Mouse (Mus musculus): ENCODE results near the gene Ramp2. TPM values are rescaled to one million over a fixed set of nuclear protein-coding genes. Genes with fewer than 3 reads are reported as not detected.

Gene Ramp2
- polyA plus RNA-seq, 1 experiment from 2014 or later, result 312 TPM

DNA sequence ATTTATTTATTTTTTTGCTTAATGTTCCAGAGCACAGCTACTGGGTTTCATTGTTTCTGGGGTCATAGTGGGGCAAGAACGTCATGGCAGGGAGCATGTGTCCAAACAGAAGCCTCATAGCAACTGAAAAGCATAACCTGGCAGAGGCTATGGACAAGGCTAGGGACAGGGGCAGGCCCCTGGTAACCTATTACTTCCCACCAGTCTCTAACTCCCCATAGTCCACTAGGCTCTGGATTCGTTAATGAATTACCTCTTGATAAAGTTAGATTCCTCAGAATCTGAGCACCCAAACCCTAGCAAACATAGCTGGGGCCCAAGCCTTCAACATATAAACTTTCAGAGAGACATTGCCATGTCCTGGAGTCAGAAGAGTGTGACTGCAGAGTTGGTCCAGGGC, 5.2 kb downstream of the Ramp2 start:
- H3K36me3 ChIP-seq (ENCODE audit: control insufficient read depth, insufficient read depth, low read length), result no peaks in the 10 kb centered on the region
- ATAC-seq (ENCODE audit: low read depth), result no peak
- 68% methylated on average over 2 of the region's 2 CpGs for WGBS
- H3K4me1 ChIP-seq (replicated peaks; ENCODE audit: control insufficient read depth, insufficient read depth, low read length), result peaks cover 18% of the 10 kb centered on the region
- H3K27me3 ChIP-seq (ENCODE audit: control insufficient read depth, insufficient read depth, low read depth, low read length), result peaks cover 5% of the 10 kb centered on the region; the same call in 1 of the 2 replicates
- no peak overlapping the region for H3K4me3 ChIP-seq (ENCODE audit: low read length)
- H3K27ac ChIP-seq (ENCODE audit: low read length), result no peak overlapping the region
- H3K9ac ChIP-seq (ENCODE audit: low read length), result no peak overlapping the region
- no peaks in the 10 kb centered on the region for H3K9me3 ChIP-seq (ENCODE audit: control insufficient read depth, low read length)
- no peak overlapping the region for H3K4me2 ChIP-seq (ENCODE audit: low read depth, low read length)

DNA sequence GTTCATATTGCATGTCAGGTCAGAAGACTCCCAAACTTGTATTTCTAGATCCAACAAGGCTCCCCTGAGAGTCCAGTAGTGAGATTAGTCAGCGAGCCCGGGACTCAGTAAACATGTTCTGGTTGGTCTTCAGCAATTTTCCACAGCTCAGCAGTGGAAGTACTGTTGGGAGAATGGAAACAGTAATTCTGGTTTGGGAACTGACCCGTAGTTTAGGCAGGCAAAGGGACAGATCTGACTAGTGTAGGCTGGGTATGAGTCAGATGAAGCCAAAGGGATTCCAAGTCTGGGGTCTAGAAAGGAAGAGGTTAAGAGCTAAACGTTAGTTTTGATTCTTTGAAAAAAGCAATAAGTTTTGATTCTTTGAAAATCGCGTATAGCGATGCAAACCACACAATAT, 7.1 kb downstream of the Ramp2 start:
- Histone ChIP-seq H3K9me3 (ENCODE audit: control insufficient read depth, low read length) (no peaks in the 10 kb centered on the region), H3K4me1 (replicated peaks; ENCODE audit: control insufficient read depth, insufficient read depth, low read length) (peaks cover 15% of the 10 kb centered on the region), H3K4me3 (ENCODE audit: low read length) (peak overlapping the region; percentile 75), H3K4me2 (ENCODE audit: low read depth, low read length) (peak overlapping the region; percentile 84), H3K27ac (ENCODE audit: low read length) (peak overlapping the region; percentile 93), H3K27me3 (ENCODE audit: control insufficient read depth, insufficient read depth, low read depth, low read length) (no peaks in the 10 kb centered on the region; the same call in 1 of the 2 replicates), H3K9ac (ENCODE audit: low read length) (peak overlapping the region; percentile 96), H3K36me3 (ENCODE audit: control insufficient read depth, insufficient read depth, low read length) (peaks cover 4% of the 10 kb centered on the region; the same call in 1 of the 2 replicates)
- WGBS, result 4% methylated on average over 7 of the region's 7 CpGs
- ATAC-seq (ENCODE audit: low read depth), result 0 out of 2 replicates have a peak, but pooled peaks have one; percentile 10

DNA sequence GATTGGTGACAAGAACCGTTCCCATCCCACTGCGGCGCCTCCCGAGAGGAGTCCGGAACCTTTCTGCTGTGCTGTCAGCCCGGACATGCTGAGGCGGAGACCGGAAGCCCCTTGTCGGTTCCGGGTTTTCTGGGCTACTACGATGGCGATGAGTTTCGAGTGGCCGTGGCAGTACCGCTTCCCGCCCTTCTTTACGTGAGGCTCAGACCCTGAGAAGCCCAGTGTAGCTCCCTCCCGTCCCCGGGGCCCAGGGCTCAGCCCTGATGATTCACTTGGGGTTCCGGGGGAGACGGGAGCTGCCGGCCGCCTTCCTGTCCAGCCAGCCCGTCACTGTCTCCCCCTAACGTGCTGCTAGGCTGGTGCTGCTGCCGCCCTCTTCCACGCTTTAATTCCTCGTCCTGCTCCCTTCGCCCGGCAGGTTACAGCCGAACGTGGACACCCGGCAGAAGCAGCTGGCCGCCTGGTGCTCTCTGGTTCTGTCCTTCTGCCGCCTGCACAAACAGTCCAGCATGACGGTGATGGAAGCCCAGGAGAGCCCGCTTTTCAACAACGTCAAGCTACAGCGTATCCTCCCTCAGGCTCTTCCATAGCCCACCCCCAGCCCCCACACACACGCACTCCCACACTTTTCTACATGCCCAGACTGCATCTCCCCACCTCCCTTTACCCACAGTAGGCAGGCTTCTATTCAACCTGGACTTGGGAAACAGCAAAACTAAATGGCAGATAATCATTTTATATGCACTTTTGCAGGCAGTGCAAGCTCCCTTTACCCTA, 8.0 kb downstream of the Ramp2 start, which contains the start of gene Vps25:
Gene Vps25, plus strand, starts transcription at position 95 of the 777 bp plus-strand sequence.
- Histone ChIP-seq H3K9ac (ENCODE audit: low read length) (peak within 1 kb of the TSS; percentile 96), H3K4me1 (replicated peaks; ENCODE audit: control insufficient read depth, insufficient read depth, low read length) (peaks cover 15% of the 10 kb centered on the region), H3K4me3 (ENCODE audit: low read length) (peak within 1 kb of the TSS; percentile 75), H3K27me3 (ENCODE audit: control insufficient read depth, insufficient read depth, low read depth, low read length) (no peaks in the 10 kb centered on the region), H3K9me3 (ENCODE audit: control insufficient read depth, low read length) (no peaks in the 10 kb centered on the region), H3K36me3 (ENCODE audit: control insufficient read depth, insufficient read depth, low read length) (peaks cover 4% of the 10 kb centered on the region), H3K27ac (ENCODE audit: low read length) (peak within 1 kb of the TSS; percentile 93), H3K4me2 (ENCODE audit: low read depth, low read length) (peak within 1 kb of the TSS; percentile 84)
- ATAC-seq (ENCODE audit: low read depth), result peak; percentile 89
- WGBS, result 0% methylated on average over 40 of the region's 40 CpGs

DNA sequence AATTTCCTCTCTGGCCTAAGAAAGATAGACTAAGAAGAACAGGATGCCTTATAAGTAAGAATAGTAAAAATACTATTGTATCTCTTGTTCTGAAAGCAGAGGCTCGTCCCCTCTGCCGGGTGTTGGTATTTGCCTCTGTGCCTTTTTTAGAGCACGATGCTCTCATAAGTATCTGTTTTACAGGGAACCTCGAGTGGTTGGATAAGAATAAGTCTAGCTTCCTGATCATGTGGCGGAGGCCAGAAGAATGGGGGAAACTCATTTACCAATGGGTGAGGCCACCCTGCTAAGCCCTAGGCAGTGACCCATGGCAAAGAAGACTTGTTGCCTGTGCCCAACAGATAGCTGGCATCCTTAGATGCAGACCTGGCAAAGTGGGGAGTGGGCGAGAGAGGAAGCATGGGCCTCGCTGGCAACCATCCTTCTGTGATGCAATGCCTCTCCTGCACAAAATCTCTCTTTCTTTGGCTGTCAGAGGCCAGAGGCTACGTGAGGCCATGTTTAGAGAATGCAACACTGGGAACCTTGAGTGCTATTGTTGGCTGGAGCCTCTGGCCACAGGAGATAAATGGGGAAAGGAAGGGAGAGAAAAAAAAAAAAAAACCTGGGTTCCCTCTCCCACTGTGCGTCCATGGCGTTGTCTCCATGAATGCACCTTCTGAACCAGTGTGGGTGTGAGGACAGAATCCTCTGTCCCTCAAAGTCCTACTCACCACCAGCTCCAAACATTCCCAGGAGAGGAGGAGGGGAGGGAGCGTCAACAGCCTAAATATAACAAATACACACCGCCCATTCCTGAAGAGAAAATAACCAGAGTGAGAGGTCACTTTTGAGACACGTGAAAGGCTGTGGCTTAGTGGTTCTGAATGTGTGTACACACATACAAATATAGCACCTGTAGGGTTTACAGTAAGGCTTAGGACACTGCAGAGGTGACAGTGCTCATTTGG, 10.3 kb downstream of the Ramp2 start:
- WGBS, result 80% methylated on average over 13 of the region's 13 CpGs
- H3K4me1 ChIP-seq (replicated peaks; ENCODE audit: control insufficient read depth, insufficient read depth, low read length), result peaks cover 28% of the 10 kb centered on the region

DNA sequence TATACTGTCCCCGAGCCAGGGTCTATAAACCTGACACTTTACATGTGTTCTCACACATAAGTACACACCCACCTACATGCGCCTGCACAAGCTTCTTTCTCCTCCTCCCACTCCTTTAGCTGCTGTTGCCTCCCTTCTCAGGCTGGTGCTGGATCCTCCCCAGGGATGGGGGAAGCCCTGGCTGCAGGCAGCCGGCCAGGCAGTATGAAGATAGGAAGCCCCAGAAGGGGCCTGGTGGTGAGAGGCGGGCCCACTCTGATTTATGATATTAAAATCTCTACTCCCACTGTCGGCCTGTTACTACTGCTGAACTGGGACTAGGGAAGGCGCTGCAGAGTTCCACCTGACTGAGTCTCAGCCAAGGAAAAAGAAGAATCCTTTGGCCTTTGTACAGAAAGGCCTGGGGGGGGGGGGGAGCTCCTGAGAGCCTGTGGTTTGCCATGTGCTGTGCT, 13.5 kb downstream of the Ramp2 start:
- peak overlapping the region; percentile 97 for H3K4me2 ChIP-seq (ENCODE audit: low read depth, low read length)
- H3K4me1 ChIP-seq (replicated peaks; ENCODE audit: control insufficient read depth, insufficient read depth, low read length), result peaks cover 32% of the 10 kb centered on the region
- peak overlapping the region; percentile 76 for H3K27ac ChIP-seq (ENCODE audit: low read length)
- H3K4me3 ChIP-seq (ENCODE audit: low read length), result peak overlapping the region; percentile 54
- H3K27me3 ChIP-seq (ENCODE audit: control insufficient read depth, insufficient read depth, low read depth, low read length), result peaks cover 25% of the 10 kb centered on the region
- peak; percentile 37 for ATAC-seq (ENCODE audit: low read depth)
- peaks cover 6% of the 10 kb centered on the region for H3K36me3 ChIP-seq (ENCODE audit: control insufficient read depth, insufficient read depth, low read length)
- 31% methylated on average over 6 of the region's 6 CpGs for WGBS
- H3K9me3 ChIP-seq (ENCODE audit: control insufficient read depth, low read length), result no peaks in the 10 kb centered on the region
- peak overlapping the region; percentile 77; the same call in 1 of the 2 replicates for H3K9ac ChIP-seq (ENCODE audit: low read length)

More for the DNA sequence above, 10.3 kb downstream of the Ramp2 start:
- Histone ChIP-seq H3K4me3 (ENCODE audit: low read length) (no peak overlapping the region), H3K9me3 (ENCODE audit: control insufficient read depth, low read length) (no peaks in the 10 kb centered on the region), H3K27me3 (ENCODE audit: control insufficient read depth, insufficient read depth, low read depth, low read length) (no peaks in the 10 kb centered on the region), H3K36me3 (ENCODE audit: control insufficient read depth, insufficient read depth, low read length) (peaks cover 6% of the 10 kb centered on the region), H3K9ac (ENCODE audit: low read length) (no peak overlapping the region), H3K4me2 (ENCODE audit: low read depth, low read length) (no peak overlapping the region), H3K27ac (ENCODE audit: low read length) (no peak overlapping the region)
- no peak for ATAC-seq (ENCODE audit: low read depth)

DNA sequence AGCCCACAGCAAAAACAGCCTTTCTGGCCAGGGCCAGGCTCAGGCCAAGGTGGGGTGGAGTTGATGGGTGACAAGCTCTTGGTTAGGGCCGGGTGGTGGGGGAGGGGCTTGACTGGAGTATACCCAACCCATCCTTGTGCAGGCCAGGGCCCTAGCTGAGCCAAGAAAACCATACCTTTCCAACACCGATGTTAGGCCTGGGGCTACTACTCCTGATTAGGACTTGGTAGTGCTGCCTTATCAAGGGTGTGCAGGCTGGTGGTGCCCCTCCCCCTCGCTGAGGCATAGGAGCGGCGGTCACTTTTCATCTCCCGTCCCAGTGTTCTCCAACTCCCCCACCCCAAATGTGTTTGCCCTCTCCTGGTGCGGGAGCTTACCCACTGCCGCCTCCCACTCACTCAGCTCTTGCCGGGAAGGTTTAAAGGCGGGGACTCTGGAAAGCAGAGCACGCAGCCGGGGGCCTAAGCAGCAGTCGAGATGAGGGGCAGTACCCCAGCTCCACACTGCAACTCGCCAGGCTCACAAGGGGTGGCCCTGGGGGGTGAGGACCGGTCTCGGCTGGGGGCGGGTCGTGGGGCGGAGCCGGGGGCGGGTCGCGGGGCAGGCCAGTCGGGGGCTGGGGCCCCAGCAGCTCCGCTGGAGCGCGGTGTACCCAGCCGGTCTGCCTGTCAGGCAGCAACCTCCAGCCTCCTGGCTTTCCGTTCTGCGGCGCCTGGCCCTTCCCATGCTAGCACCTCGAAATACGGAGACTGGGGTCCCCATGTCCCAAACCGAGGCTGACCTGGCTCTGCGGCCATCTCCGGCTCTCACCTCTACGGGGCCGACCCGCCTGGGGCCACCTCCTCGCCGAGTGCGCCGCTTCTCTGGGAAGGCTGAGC, 14.4 kb downstream of the Ramp2 start, which contains the start of gene Wnk4:
Gene Wnk4, plus strand, starts transcription at position 620 of the 878 bp plus-strand sequence.
- H3K27ac ChIP-seq (ENCODE audit: low read length), result peak within 1 kb of the TSS; percentile 76
- peak within 1 kb of the TSS; percentile 54 for H3K4me3 ChIP-seq (ENCODE audit: low read length)
- peaks cover 32% of the 10 kb centered on the region for H3K4me1 ChIP-seq (replicated peaks; ENCODE audit: control insufficient read depth, insufficient read depth, low read length)
- peaks cover 30% of the 10 kb centered on the region for H3K27me3 ChIP-seq (ENCODE audit: control insufficient read depth, insufficient read depth, low read depth, low read length)
- no peaks in the 10 kb centered on the region for H3K9me3 ChIP-seq (ENCODE audit: control insufficient read depth, low read length)
- H3K4me2 ChIP-seq (ENCODE audit: low read depth, low read length), result peak within 1 kb of the TSS; percentile 97
- H3K36me3 ChIP-seq (ENCODE audit: control insufficient read depth, insufficient read depth, low read length), result peaks cover 6% of the 10 kb centered on the region
- ATAC-seq (ENCODE audit: low read depth), result peak; percentile 89
- H3K9ac ChIP-seq (ENCODE audit: low read length), result peak within 1 kb of the TSS; percentile 77
- under 1% methylated on average over 37 of the region's 43 CpGs for WGBS

DNA sequence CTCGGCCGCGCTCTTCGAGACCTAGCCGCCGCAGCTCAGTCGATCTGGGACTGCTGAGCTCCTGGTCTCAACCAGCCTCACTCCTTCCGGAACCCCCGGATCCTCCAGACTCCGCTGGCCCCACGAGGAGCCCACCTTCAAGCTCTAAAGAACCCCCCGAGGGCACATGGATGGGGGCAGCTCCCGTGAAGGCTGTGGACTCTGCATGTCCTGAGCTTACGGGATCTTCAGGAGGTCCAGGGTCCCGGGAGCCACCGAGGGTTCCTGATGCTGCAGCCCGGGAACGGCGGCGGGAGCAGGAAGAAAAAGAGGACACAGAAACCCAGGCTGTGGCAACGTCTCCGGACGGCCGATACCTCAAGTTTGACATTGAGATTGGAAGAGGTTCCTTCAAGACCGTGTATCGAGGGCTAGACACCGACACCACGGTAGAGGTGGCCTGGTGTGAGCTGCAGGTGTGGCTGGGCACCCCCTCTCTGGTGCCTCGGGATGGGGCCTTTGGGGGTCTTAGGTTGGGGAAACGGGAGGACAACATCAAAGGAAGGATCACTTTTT, 15.1 kb downstream of the Ramp2 start:
- Histone ChIP-seq H3K36me3 (ENCODE audit: control insufficient read depth, insufficient read depth, low read length) (peaks cover 6% of the 10 kb centered on the region), H3K9ac (ENCODE audit: low read length) (peak overlapping the region; percentile 77), H3K9me3 (ENCODE audit: control insufficient read depth, low read length) (no peaks in the 10 kb centered on the region), H3K27ac (ENCODE audit: low read length) (peak overlapping the region; percentile 76; the same call in 1 of the 2 replicates), H3K4me1 (replicated peaks; ENCODE audit: control insufficient read depth, insufficient read depth, low read length) (peaks cover 35% of the 10 kb centered on the region), H3K4me3 (ENCODE audit: low read length) (peak overlapping the region; percentile 54), H3K27me3 (ENCODE audit: control insufficient read depth, insufficient read depth, low read depth, low read length) (peaks cover 33% of the 10 kb centered on the region), H3K4me2 (ENCODE audit: low read depth, low read length) (peak overlapping the region; percentile 97)
- under 1% methylated on average over 30 of the region's 30 CpGs for WGBS
- ATAC-seq (ENCODE audit: low read depth), result peak; percentile 7; the same call in 1 of the 2 replicates

Measured in lung, embryonic 16.5 days (tissue).